Comparison of ENCODE assay signal across 15 mouse cellular contexts in the genomic region with DNA sequence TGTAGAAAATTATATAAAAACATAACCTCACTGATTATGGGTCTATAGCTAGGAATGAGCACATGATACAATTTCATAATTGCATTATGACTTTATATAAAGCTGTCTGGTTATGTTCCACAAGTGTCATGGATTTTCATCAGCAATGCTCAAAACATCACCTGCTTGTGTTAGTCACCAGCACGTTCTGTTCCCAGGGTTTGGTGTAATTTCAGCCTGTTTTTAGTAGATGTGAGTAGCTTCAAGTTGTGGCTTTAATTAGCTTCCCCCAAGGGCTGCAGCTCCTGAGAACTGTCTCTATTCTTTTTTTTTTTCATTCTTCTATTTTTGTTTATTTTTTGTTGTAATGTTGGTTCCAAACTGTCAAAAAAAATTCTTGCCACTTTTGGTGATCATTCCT.
"Had no signal": no experiment of that assay in that cellular context is flagged by ENCODE, and none has a peak within 500 bp of the region (broad histone marks: within the 10 kb centered on the region; RNA-seq: fewer than 3 reads in every experiment).

No protein-coding gene starts in this region.

- DNase-seq: kidney, adult 2 months; kidney, postnatal 25 days; layer of hippocampus, adult 9-11 months; liver; lung, adult 18-20 months; lung, postnatal 10 days; lung, postnatal 36 days; retina, postnatal 1 day; spleen, adult 18-20 months; thymus, adult 18-20 months; thymus, postnatal 36 days had no signal

- ATAC-seq: intestine, postnatal 0 days; liver, embryonic 12.5 days; midbrain, embryonic 13.5 days; midbrain, embryonic 16.5 days had no signal
